Mouse (Mus musculus) layer of hippocampus, adult 9-10 months (tissue): ENCODE measurements around the gene Dusp14.

Experiments used
- DNase-seq: peaks from one replicate; pipeline ENCODE4 v3.0.0; 2022; ENCODE audit warnings: low spot score

Dusp14 gene

DNA sequence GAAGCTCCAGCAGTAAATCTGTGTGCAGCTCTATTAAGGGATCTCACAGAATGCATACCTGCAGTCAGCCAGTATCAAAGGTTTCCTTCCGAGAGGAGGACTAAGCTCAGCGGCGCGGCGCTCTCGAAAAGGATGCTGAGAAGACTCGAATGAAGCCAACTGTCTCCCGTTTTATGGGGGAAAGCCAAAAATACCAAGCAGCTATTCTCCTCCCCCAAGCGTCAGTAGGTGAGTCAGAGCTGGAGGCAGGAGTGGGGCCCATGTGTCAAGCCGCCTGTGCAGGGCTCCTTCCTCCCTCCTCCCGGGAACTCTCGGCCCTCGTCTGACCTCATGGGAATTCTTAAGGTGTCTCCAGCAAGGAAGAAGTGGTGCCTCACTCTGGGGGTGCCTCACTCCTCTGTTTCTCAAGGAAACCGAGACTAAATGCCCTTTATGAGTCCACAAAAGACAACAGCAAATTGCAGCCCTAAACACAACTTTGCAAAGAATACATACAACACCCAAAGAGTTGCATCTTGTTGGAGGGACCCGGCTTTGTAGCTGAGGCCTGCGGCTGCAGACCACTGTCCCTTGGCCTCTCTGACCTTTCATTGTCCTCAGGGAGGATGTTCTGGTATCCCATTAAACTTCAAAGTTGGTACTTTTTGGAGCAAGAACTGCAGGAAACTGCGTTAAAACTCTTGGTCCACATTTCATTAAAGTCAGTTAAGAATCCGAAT, 2.0 kb downstream of the Dusp14 start:
- DNase-seq = no peak

DNA sequence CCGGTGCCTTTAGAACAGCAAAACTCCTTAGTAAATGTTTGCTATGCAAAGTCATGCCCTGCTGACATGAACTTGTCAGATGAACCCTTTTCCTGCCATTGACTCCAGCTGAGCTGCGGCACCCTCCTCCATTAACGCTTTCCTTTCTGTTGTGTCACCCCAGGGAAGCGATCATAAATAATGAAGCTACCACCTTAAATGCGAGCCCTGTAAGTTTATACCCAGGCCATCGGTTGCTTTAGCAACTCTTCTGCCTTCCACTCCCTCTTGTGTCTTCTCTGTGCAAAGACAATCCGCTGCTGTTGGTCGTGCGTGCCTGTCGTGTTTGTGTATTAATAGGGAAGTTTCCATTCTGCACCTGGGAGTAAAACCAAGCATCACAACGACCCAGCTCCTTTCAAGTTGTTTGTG, 3.0 kb downstream of the Dusp14 start:
- no peak for DNase-seq

- no peak for DNase-seq
Observed at GRCm38 (mm10) chr11:84063631-84064209, 5.3 kb downstream of the Dusp14 start.

- no peak for DNase-seq
Observed at GRCm38 (mm10) chr11:84062805-84063204, 6.3 kb downstream of the Dusp14 start.

DNA sequence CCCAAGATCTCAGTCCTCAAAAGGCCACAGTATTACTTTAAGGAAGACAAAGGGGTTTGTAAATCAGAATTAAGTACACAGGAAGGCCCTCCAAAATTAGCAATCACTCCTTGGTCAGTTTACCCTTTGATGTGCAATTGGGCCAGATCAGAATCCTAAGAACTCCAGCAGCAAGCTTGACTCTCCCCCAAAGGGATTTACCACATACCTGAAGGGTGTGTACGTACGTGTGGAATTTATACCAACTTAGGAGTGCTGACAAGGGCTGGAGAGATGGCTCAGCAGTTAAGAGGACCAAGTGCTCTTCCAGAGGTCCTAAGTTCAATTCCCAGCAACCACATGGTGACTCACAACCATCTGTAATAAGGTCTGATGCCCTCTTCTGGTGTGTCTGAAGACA, 7.2 kb downstream of the Dusp14 start:
- no peak for DNase-seq

DNA sequence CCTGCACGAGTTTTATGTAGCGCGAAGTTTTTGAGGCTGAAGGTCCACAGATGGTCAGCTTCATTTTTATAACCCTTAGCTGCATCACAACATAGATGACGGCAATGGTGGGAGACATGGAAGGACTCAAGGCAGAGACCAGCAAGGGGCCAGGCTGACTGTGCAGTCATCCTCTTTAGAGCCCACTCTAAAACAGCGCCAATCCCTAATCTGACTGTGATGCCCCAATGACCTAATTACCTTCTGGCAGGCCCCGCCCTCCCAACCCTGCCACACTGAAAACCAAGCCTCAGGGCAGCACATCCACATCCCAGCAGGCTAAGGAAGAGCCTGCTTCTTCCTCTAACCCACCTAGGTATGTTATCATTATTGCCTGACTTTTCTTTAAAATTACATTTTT, 8.4 kb downstream of the Dusp14 start:
- no peak for DNase-seq

DNA sequence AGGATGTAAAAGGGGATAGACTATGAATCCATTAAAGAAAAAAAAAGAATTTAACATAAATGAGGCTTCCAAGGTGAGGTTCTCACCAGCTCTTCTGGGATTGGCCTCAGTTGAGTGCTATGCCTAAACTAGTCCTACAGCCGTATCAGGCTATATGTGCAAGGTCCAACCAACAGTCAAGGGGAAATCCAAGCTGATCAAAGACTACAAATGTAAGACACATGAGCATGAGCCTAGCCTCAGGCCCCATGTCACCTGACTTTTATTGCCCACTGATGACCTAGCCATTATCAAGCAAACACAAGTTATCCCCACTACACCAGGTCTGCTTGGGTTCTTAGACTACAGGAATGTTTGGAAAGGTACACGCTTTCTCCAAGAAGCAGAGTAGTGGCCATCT, 9.3 kb downstream of the Dusp14 start:
- no peak for DNase-seq

DNA sequence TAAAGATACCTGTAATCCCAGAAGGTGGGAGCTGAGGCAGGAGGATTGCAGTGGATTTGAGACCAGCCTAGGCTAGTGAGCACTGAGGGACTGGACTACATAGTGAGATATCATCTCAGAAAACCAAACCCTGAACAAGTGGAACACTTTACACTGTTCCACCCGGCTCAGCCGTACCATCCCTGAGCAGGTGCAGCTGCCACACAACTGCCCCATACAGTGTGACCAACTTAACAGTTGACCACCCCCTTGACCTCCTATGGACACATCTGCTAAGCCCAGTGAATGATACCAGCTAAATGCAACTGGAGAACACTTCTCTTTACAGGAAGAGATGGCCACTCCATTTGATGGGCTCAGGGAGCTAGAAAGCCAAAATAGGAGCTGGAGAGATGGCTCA, 11.6 kb downstream of the Dusp14 start:
- DNase-seq = no peak

DNA sequence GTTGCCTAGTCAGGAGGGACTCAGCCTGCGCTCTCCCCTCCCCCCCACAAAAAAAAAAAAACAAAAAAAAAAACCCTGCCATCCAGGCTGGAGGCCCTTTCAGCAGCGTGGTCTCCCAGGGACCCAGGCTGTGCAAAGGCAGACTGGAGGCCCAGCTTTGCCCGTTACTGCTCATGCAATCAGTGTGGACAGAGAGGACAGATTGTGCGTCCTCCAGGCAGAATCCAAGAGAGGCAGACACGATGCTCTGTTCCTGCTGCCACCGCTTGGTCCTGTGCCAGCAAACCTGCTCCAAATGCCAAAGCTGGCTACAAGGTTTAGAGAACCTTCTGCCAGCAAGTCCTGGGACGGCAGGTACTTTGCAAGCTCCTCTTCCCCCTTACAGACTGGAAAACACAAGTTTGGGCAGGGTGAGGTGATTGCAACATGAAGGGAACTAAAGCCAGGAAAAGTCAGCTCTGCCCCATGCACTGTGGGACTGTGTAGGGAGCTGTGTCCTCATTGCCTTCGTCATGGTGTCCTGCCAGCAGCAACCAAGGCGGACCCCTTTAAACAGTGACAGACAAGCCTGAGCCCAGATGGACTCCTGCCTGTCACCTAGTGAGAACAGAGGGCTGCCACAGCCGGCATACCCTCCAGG, 15.4 kb downstream of the Dusp14 start:
- peak; percentile 50 for DNase-seq

- DNase-seq = no peak
Observed at GRCm38 (mm10) chr11:84053055-84053454, 16.0 kb downstream of the Dusp14 start.

DNA sequence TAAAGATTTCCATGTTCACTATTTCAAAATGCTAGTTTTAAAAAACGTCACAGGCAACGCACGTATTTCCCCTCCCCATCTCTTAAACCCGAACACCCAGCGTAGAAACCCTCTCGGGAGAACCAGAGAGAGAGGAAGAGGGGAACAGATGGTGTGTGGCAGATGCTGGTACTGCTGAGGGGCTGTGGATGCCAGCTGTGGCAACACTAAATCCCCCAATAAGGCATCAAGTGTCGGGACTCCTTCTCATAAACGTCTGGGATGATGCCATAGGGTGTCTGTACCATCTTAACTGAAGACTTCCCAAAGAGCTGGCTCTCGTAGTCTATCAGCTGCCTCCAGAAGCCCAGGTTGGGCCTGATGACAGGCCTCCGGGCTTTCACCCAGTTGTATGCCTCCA, 20.6 kb downstream of the Dusp14 start:
- DNase-seq = no peak

- DNase-seq = no peak
Observed at GRCm38 (mm10) chr11:84047270-84047669, 21.8 kb downstream of the Dusp14 start.

- DNase-seq = no peak
Observed at GRCm38 (mm10) chr11:84044988-84045387, 24.1 kb downstream of the Dusp14 start.

- peak; percentile 61 for DNase-seq
Observed at GRCm38 (mm10) chr11:84042808-84043762, 26.0 kb downstream of the Dusp14 start.

DNA sequence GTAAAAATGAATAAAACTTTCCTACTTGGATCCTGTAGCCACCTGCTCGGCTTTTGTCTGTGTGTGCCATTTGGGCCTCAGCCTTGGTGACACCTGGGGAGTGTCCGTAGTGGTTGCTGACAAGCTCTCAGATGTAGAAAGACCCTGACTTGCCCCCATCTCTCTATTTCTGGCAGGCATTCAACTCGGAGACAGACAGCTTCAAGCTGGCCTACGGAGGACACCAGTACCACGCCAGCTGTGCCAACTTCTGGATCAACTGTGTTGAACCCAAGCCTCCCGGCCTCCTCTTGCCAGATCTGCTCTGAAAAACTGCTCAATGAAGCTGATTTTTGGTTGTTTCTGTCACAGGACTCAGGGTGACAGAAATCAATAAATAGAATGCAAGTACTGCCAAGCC, 28.4 kb downstream of the Dusp14 start:
- DNase-seq = no peak

GRCm38 (mm10) chr11:84033671-84034070, 35.4 kb downstream of the Dusp14 start:
- no peak for DNase-seq

GRCm38 (mm10) chr11:84032559-84032958, 36.5 kb downstream of the Dusp14 start:
- DNase-seq = no peak

GRCm38 (mm10) chr11:84031971-84032370, 37.1 kb downstream of the Dusp14 start:
- DNase-seq = peak; percentile 45

- peak; percentile 50 for DNase-seq
Observed at GRCm38 (mm10) chr11:84028271-84029028, 40.6 kb downstream of the Dusp14 start.

DNA sequence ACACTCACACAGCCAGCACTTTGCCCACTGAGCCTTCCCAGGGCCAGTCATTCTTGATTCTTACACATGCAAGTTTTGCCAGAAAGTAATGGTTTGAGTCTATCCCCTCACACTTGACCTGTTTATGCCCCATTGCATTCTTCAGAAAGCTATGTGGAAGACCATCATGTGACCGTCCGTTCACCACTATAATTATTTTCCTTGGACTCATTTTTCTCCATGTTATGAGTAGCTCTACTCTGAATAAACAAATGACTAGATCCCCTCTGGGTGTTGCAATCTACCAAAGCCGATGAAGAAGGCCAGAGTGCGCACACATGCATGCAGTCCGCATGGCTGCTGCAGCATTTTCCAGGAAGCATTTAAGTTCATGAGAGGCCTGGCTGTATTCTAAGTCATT, 41.8 kb downstream of the Dusp14 start:
- DNase-seq = no peak

- no peak for DNase-seq
Observed at GRCm38 (mm10) chr11:84016810-84017508, 52.1 kb downstream of the Dusp14 start.
